Mouse (Mus musculus) stomach, postnatal 0 days (tissue): Measurements from ENCODE around the gene Bmp8a. TPM values are rescaled to one million over a fixed set of nuclear protein-coding genes. Genes with fewer than 3 reads are reported as not detected.
A peak's percentile ranks its signal among the peaks of the same experiment; 100 is the strongest.
"Not testable (repeated sequence)": the region's sequence is repeated elsewhere in the genome, so short reads cannot be mapped to it uniquely, and the experiment has no call there.

Experiments
- ATAC-seq: fragments of 200-750 bp; cut with Nextera tagmentation; 2 replicates; pipeline ENCODE4 v1.8.0; 2017; ENCODE audit not compliant: low FRiP score, low TSS enrichment
- DNase-seq: peaks from one replicate; pipeline ENCODE4 v3.0.0-alpha.2; 2016; ENCODE audit warnings: low spot score
- H3K27ac ChIP-seq: fragments of 300-500 bp; sonication (generic); replicated peaks from 2 replicates; pipeline ENCODE4 v1.5.1; 2014; ENCODE audit warnings: mild to moderate bottlenecking, control low read depth
- H3K27me3 ChIP-seq: fragments of 300-500 bp; sonication (generic); 2 replicates; pipeline ENCODE4 v1.6.1; 2014; ENCODE audit warnings: low read length; ENCODE audit not compliant: control insufficient read depth, insufficient read depth
- H3K36me3 ChIP-seq: fragments of 300-500 bp; sonication (generic); 2 replicates; pipeline ENCODE4 v1.6.1; 2014; ENCODE audit warnings: low read length, mixed read lengths; ENCODE audit not compliant: control insufficient read depth, insufficient read depth
- H3K4me1 ChIP-seq: fragments of 300-500 bp; sonication (generic); replicated peaks from 2 replicates; pipeline ENCODE4 v1.6.1; 2014; ENCODE audit warnings: antibody characterized with exemption; ENCODE audit not compliant: control insufficient read depth, insufficient read depth
- H3K4me2 ChIP-seq: fragments of 300-500 bp; sonication (generic); replicated peaks from 2 replicates; pipeline ENCODE4 v1.6.1; 2014; ENCODE audit warnings: low read depth, mild to moderate bottlenecking, control low read depth, moderate library complexity
- H3K4me3 ChIP-seq: fragments of 300-500 bp; sonication (generic); 2 replicates; pipeline ENCODE4 v1.5.1; 2014; ENCODE audit warnings: low read depth, low read length, control low read depth
- H3K9ac ChIP-seq: fragments of 300-500 bp; sonication (generic); 2 replicates; pipeline ENCODE4 v1.6.1; 2014; ENCODE audit warnings: mild to moderate bottlenecking, low read length, control low read depth, mixed read lengths
- H3K9me3 ChIP-seq: fragments of 300-500 bp; sonication (generic); 2 replicates; pipeline ENCODE4 v1.6.1; 2016; ENCODE audit warnings: low read length; ENCODE audit not compliant: control insufficient read depth
- CTCF ChIP-seq: IDR thresholded peaks from 2 replicates; pipeline ENCODE4 v1.5.1; 2016; ENCODE audit warnings: antibody characterized with exemption, low read depth, mild to moderate bottlenecking, moderate library complexity
- EP300 ChIP-seq: optimal IDR thresholded peaks from 2 replicates; pipeline ENCODE3; 2016; ENCODE audit warnings: antibody characterized with exemption
- WGBS: fragments of 180-500 bp; shearing (Covaris S2); extraction: QIAGEN DNeasy Blood & Tissue Kit; methylation state at CpG from one replicate; pipeline ENCODE4 v1.1.7; 2014; 5-methylcytosine and 5-hydroxymethylcytosine counted together
- polyA plus RNA-seq: library from polyadenylated mRNA; unstranded; fragments of >200 nt; fragmentation: Nextera tagmentation; extraction: Ambion mirVana; gene quantifications from 2 replicates; pipeline ENCODE4 v1.2.1, GENCODE M21; 2015

The Bmp8a gene
- polyA plus RNA-seq, 1 experiment from 2014 or later: 0.97 TPM

DNA sequence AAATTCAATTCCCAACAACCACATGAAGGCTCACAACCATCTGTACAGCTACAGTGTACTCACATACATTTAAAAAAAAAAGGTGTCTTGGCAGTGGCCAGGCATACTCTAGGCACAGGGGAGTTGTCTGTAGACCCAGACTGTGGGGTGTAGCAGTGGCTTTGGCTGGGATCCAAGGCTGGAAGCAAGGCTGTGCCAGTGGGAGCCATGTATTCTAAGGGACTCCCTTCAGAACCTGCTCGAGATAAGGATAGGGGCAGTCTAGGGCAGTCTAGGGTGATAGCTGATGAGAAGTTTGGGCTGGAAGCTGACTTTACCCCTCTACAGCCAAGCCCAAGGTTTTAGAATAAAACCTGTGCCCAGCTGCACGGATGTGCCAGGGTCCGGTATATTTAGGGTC, 17.0 kb downstream of the Bmp8a start:
- DNase-seq (peak; percentile 43), ATAC-seq (0 out of 2 replicates have a peak, but pooled peaks have one; percentile 39)
- no peaks in the 10 kb centered on the region for H3K4me1 ChIP-seq
- H3K4me2 ChIP-seq: no peak overlapping the region
- no peaks in the 10 kb centered on the region for H3K36me3 ChIP-seq
- 76% methylated on average over 3 of the region's 3 CpGs for WGBS
- H3K9ac ChIP-seq: no peak overlapping the region
- no peak overlapping the region for H3K4me3 ChIP-seq
- no peaks in the 10 kb centered on the region for H3K9me3 ChIP-seq
- TF ChIP-seq EP300: no peak
- TF ChIP-seq CTCF: no peak
- no peak overlapping the region for H3K27ac ChIP-seq
- no peaks in the 10 kb centered on the region for H3K27me3 ChIP-seq

DNA sequence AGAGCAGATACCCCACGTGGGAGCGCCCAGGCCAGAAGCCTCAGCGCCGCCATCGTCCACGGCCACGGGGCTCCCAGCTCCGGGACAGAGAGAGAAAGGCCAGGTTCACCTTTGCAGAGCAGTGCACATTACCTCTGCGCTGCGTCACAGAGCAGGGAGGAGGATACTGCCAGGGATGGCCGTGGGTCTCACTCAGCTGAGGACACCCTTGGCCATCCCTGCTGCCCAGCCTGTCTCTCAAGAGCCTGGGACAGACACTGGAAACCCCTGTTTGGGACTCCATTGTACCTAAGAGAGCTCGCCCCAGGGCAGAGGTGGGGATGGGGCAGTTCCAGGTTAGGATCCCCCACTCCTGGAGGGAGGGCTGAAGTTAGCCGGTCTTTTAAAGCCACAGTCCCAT, 19.5 kb downstream of the Bmp8a start, which contains the start of gene Oxct2a:
Gene Oxct2a, minus strand, starts transcription at position 101 of the 400 bp plus-strand sequence.
- no peak for ATAC-seq
- WGBS: 19% methylated on average over 13 of the region's 13 CpGs
- H3K4me3 ChIP-seq: no peak within 1 kb of the TSS

DNA sequence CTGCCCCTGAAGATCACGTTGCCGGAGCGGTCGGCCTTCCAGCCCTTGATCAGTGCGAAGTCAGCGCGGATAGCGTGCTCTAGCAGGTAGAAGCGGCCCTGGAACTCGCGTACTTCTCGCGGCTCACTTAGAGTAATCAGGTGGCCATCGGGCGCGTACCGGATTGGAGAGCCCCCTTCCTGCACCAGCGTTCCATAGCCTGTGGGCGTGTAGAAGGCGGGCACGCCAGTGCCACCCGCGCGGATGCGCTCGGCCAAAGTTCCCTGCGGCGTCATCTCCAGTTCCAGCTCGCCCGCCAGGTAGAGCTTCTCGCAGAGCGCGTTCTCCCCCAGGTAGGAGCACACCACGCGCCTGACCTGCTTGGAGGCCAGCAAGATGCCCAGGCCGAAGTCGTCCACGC, 20.1 kb downstream of the Bmp8a start:
- not testable (repeated sequence) for H3K4me3 ChIP-seq, H3K27me3 ChIP-seq, H3K9me3 ChIP-seq, H3K4me1 ChIP-seq, H3K36me3 ChIP-seq, DNase-seq, H3K9ac ChIP-seq, H3K4me2 ChIP-seq, H3K27ac ChIP-seq
- WGBS: 22% methylated on average over 24 of the region's 38 CpGs
- peak; percentile 33; the same call in 1 of the 2 replicates for ATAC-seq

More for the DNA sequence above, 19.5 kb downstream of the Bmp8a start, which contains the start of gene Oxct2a:
- DNase-seq: no peak
- no peak for TF ChIP-seq CTCF
- TF ChIP-seq EP300: no peak
- Histone ChIP-seq H3K36me3 (no peaks in the 10 kb centered on the region), H3K4me2 (0 out of 2 replicates have a peak within 1 kb of the TSS, but pooled peaks have one; percentile 8), H3K9me3 (no peaks in the 10 kb centered on the region), H3K9ac (no peak within 1 kb of the TSS), H3K27ac (no peak within 1 kb of the TSS), H3K27me3 (no peaks in the 10 kb centered on the region), H3K4me1 (no peaks in the 10 kb centered on the region)

DNA sequence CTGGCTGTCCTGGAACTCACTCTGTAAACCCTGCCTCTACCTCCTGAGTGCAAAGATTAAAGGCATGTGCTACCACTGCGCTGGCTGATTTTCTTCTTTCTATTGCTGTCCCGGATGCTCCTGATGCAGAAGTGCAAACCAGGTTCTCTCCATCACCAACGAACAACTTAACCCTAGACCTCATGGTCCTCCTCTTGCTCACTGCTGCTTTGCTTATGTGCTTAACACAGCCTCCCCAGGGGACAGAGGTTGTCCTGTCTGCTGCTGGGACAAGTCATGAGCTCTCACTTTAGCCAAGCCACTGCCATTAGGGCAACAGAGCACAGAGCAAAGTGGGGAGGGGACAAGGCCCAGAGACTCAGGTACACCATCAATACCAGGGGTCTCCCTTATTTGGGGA, 28.6 kb downstream of the Bmp8a start:
- DNase-seq (no peak), ATAC-seq (no peak)
- no peaks in the 10 kb centered on the region for H3K4me1 ChIP-seq
- no peaks in the 10 kb centered on the region for H3K9me3 ChIP-seq
- no peak overlapping the region for H3K27ac ChIP-seq
- 85% methylated on average over 3 of the region's 3 CpGs for WGBS
- no peak for TF ChIP-seq CTCF
- no peak for TF ChIP-seq EP300
- H3K9ac ChIP-seq: no peak overlapping the region
- no peaks in the 10 kb centered on the region for H3K36me3 ChIP-seq
- H3K4me2 ChIP-seq: no peak overlapping the region
- no peak overlapping the region for H3K4me3 ChIP-seq
- H3K27me3 ChIP-seq: no peaks in the 10 kb centered on the region

DNA sequence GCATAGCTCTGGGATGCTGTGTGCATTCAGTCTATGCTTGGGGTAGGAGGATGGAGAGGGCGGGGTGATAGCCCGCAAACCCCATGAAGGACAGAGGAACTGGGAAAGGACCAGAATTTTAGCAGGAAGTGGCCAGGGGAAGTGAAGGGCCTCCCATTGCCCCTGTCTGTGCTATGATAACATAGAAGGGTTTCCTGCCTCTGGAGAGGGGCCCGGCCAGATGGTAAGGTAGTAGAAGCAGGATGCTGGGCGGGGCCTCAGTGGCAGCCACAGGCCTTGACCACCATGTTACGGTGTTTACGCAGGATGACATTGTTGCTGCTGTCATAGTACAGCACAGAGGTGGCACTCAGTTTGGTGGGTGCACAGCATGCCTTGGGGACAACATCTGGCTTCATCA, 30.0 kb downstream of the Bmp8a start:
- TF ChIP-seq EP300 (no peak), CTCF (no peak)
- Histone ChIP-seq H3K4me3 (no peak overlapping the region), H3K4me1 (no peaks in the 10 kb centered on the region), H3K9ac (no peak overlapping the region), H3K4me2 (no peak overlapping the region), H3K9me3 (no peaks in the 10 kb centered on the region), H3K36me3 (no peaks in the 10 kb centered on the region), H3K27me3 (no peaks in the 10 kb centered on the region), H3K27ac (no peak overlapping the region)
- DNase-seq (no peak), ATAC-seq (no peak)
- WGBS: 77% methylated on average over 6 of the region's 6 CpGs

DNA sequence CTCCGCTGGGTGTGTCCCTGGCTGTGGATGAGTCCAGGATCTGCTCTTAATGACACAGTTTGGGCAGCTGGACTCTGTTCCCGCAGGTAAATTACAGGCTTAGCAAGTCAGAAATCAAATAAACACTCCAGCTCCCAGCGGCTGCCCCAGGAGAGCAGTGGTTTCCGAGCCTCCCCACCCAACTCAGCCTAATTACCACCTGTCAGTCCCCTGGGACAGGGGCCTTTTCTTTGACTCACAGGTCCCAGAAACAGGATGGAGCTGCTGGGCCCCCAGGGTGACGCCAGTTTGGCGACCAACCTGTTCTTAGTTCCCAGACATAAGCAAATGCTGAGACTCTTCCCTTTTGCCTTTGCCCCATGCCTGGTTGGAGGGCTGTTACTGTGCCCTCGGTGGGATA, 31.2 kb downstream of the Bmp8a start:
- no peak overlapping the region for H3K4me2 ChIP-seq
- no peak overlapping the region for H3K4me3 ChIP-seq
- no peak overlapping the region for H3K9ac ChIP-seq
- TF ChIP-seq EP300 (no peak), CTCF (no peak)
- H3K9me3 ChIP-seq: no peaks in the 10 kb centered on the region
- H3K27me3 ChIP-seq: no peaks in the 10 kb centered on the region
- H3K36me3 ChIP-seq: no peaks in the 10 kb centered on the region
- no peaks in the 10 kb centered on the region for H3K4me1 ChIP-seq
- no peak for DNase-seq
- 51% methylated on average over 7 of the region's 7 CpGs for WGBS
- ATAC-seq: no peak
- no peak overlapping the region for H3K27ac ChIP-seq
